Mouse (Mus musculus) myocyte (in vitro differentiated cells): Measurements from ENCODE around the gene Blvrb. TPM values are rescaled to one million over a fixed set of nuclear protein-coding genes. Genes with fewer than 3 reads are reported as not detected.

Source experiments
- H3K27me3 ChIP-seq: one replicate; pipeline ENCODE4 v1.6.1; 2011; ENCODE audit not compliant: control insufficient read depth, insufficient read depth, insufficient read length
- H3K36me3 ChIP-seq: one replicate; pipeline ENCODE4 v1.6.1; 2011; ENCODE audit not compliant: control insufficient read depth, insufficient read depth
- H3K4me2 ChIP-seq: one replicate; pipeline ENCODE4 v1.6.1; 2011; ENCODE audit warnings: low read depth, control low read depth
- H3K4me3 ChIP-seq: one replicate; pipeline ENCODE4 v1.5.1; 2011; ENCODE audit warnings: mild to moderate bottlenecking, control low read depth, moderate library complexity
- H3K79me2 ChIP-seq: one replicate; pipeline ENCODE4 v1.6.1; 2011; ENCODE audit not compliant: control insufficient read depth, insufficient read depth
- H3ac ChIP-seq: one replicate; pipeline ENCODE4 v1.6.1; 2011; ENCODE audit not compliant: control insufficient read depth, insufficient read length
- CEBPB ChIP-seq: IDR thresholded peaks from 2 replicates; pipeline ENCODE4 v1.6.1; 2011; ENCODE audit warnings: mild to moderate bottlenecking, moderate library complexity; ENCODE audit not compliant: poor library complexity, insufficient read depth, severe bottlenecking
- E2F4 ChIP-seq: IDR thresholded peaks from one replicate; pipeline ENCODE4 v1.6.1; 2011; ENCODE audit warnings: mild to moderate bottlenecking, control low read depth, moderate library complexity; ENCODE audit not compliant: insufficient read depth
- MAX ChIP-seq: IDR thresholded peaks from one replicate; pipeline ENCODE4 v1.6.1; 2011; ENCODE audit warnings: low read depth, mild to moderate bottlenecking, control low read depth
- MYOD1 ChIP-seq, 3 experiments: IDR thresholded peaks; one replicate each; pipeline ENCODE4 v1.6.1; 2011; ENCODE audit warnings: control low read depth in 2 of 3, low read depth in 2 of 3, mild to moderate bottlenecking in 2 of 3, moderate library complexity in 1 of 3; ENCODE audit not compliant: insufficient read length in 2 of 3, control insufficient read depth in 1 of 3
- MYOG ChIP-seq, 3 experiments: IDR thresholded peaks; one replicate each; pipeline ENCODE4 v1.6.1; 2011; ENCODE audit warnings: control low read depth in 2 of 3, low read depth in 2 of 3, mild to moderate bottlenecking in 2 of 3; ENCODE audit not compliant: insufficient read length in 2 of 3, control insufficient read depth in 1 of 3, insufficient read depth in 1 of 3
- POLR2A ChIP-seq: IDR thresholded peaks from one replicate; pipeline ENCODE4 v1.6.1; 2011; ENCODE audit warnings: low read depth, mild to moderate bottlenecking, control low read depth, moderate library complexity; ENCODE audit not compliant: insufficient read length
- POLR2AphosphoS2 ChIP-seq: IDR thresholded peaks from one replicate; pipeline ENCODE4 v1.6.1; 2011; ENCODE audit warnings: low read depth, control low read depth; ENCODE audit not compliant: insufficient read length
- REST ChIP-seq: IDR thresholded peaks from one replicate; pipeline ENCODE4 v1.6.1; 2011; ENCODE audit warnings: mild to moderate bottlenecking, control low read depth, moderate library complexity; ENCODE audit not compliant: insufficient read depth, insufficient read length
- SRF ChIP-seq: IDR thresholded peaks from one replicate; pipeline ENCODE4 v1.6.1; 2011; ENCODE audit warnings: low read depth; ENCODE audit not compliant: control insufficient read depth, insufficient read length
- TCF12 ChIP-seq: IDR thresholded peaks from one replicate; pipeline ENCODE4 v1.6.1; 2011; ENCODE audit warnings: mild to moderate bottlenecking, control low read depth; ENCODE audit not compliant: poor library complexity, insufficient read depth, severe bottlenecking
- TCF3 ChIP-seq: IDR thresholded peaks from one replicate; pipeline ENCODE4 v1.6.1; 2011; ENCODE audit warnings: low read depth, control low read depth; ENCODE audit not compliant: insufficient read length
- USF1 ChIP-seq: IDR thresholded peaks from one replicate; pipeline ENCODE4 v1.6.1; 2011; ENCODE audit warnings: low read depth, mild to moderate bottlenecking, control low read depth, moderate library complexity
- polyA plus RNA-seq: library from polyadenylated mRNA; unstranded; fragments of >200 nt; fragmentation: generic; extraction: Trizol; gene quantifications from one replicate; pipeline ENCODE4 v1.2.1, GENCODE M21; 2012; ENCODE audit warnings: missing spikeins

Blvrb gene
- polyA plus RNA-seq, 1 experiment: 58.4 TPM

DNA sequence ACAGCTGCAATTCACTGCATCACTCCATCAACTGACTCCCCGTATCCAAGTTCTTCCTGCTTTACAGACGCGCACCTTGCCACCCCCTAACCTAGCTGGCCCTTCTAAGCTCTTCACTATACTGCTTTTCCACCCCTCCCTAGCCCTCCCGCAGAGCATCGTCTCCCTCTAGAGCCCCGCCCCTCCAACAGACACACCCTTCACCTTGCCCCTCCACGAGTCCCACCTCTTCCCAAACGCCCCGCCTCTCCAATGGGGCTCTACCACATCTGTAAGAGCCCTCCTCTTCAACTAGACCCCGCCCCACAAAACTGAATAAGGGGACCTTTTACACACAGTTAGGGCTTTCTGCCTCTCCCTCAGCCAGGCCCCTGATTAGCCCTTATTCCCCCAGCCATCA, 14.0 kb upstream of the Blvrb start:
- H3K79me2 ChIP-seq: no peaks in the 10 kb centered on the region
- peaks cover 16% of the 10 kb centered on the region for H3K27me3 ChIP-seq
- H3K4me3 ChIP-seq: no peak overlapping the region
- no peaks in the 10 kb centered on the region for H3K36me3 ChIP-seq
- H3ac ChIP-seq: no peak overlapping the region
- no peak for TF ChIP-seq E2F4
- TF ChIP-seq CEBPB: no peak
- TF ChIP-seq POLR2A: no peak
- no peak for TF ChIP-seq TCF12
- TF ChIP-seq USF1: no peak
- TF ChIP-seq MAX: no peak
- TF ChIP-seq SRF: no peak
- no peak for TF ChIP-seq MYOD1 (IDR thresholded peaks at IDR 0.05; ENCODE audit: control insufficient read depth in 1 of 3, insufficient read length in 2 of 3, low read depth in 2 of 3)
- no peak for TF ChIP-seq MYOG (IDR thresholded peaks at IDR 0.05; ENCODE audit: control insufficient read depth in 1 of 3, insufficient read depth in 1 of 3, insufficient read length in 2 of 3, low read depth in 2 of 3)
- no peak for TF ChIP-seq REST
- TF ChIP-seq POLR2AphosphoS2: no peak
- no peak for TF ChIP-seq TCF3
- H3K4me2 ChIP-seq: no peak overlapping the region

DNA sequence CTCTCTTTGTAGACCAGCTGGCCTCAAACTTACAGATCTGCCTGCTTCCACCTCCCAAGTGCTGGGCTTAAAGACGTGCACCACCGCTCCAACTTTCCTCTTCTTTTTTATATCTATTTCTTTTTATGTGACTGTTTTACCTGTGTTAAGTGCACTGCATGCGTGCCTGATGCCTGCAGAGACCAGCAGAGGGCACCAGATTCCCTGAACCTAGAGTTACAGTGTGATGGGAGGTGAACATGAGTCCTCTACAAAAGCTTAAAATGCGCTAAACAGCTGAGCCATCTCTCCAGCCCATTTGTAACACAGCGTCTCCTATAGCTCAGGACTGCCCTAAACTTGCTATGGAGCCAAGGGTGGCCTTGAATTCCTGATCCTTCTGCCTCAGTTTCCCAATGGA, 10.2 kb upstream of the Blvrb start:
- no peak overlapping the region for H3K4me3 ChIP-seq
- H3K79me2 ChIP-seq: no peaks in the 10 kb centered on the region
- no peak overlapping the region for H3ac ChIP-seq
- H3K4me2 ChIP-seq: no peak overlapping the region
- H3K36me3 ChIP-seq: no peaks in the 10 kb centered on the region
- H3K27me3 ChIP-seq: peaks cover 16% of the 10 kb centered on the region
- TF ChIP-seq MAX (no peak), CEBPB (no peak), MYOD1 (IDR thresholded peaks at IDR 0.05; ENCODE audit: control insufficient read depth in 1 of 3, insufficient read length in 2 of 3, low read depth in 2 of 3) (no peak), TCF12 (no peak), REST (no peak), POLR2A (no peak), USF1 (no peak), E2F4 (no peak)

DNA sequence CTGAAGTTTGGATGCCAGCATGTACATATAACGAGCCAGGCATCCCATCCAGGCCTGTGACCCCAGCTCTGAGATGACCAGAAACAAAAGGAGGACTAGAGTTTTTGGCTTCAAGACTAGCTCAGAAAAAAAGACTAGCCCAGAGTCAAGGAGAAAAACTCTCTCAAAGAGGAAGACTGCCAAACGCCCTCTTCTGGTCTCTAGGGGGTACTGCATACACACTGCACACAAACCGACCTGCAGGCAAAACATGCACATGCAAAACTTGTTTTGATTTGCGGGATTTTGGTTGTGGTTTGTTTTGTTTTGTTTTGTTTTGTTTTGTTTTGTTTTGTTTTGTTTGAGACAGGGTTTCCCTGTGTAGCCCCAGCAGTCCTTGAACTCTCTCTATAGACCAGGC, 7.8 kb upstream of the Blvrb start:
- Histone ChIP-seq H3K4me2 (no peak overlapping the region), H3K4me3 (no peak overlapping the region), H3K79me2 (no peaks in the 10 kb centered on the region), H3ac (no peak overlapping the region), H3K27me3 (peaks cover 2% of the 10 kb centered on the region), H3K36me3 (no peaks in the 10 kb centered on the region)
- TF ChIP-seq MAX: no peak
- no peak for TF ChIP-seq REST
- TF ChIP-seq USF1: no peak
- no peak for TF ChIP-seq E2F4
- no peak for TF ChIP-seq SRF
- no peak for TF ChIP-seq TCF3
- no peak for TF ChIP-seq MYOD1 (IDR thresholded peaks at IDR 0.05; ENCODE audit: control insufficient read depth in 1 of 3, insufficient read length in 2 of 3, low read depth in 2 of 3)
- TF ChIP-seq TCF12: no peak
- TF ChIP-seq CEBPB: no peak
- TF ChIP-seq MYOG (IDR thresholded peaks at IDR 0.05; ENCODE audit: control insufficient read depth in 1 of 3, insufficient read depth in 1 of 3, insufficient read length in 2 of 3, low read depth in 2 of 3): no peak
- TF ChIP-seq POLR2AphosphoS2: no peak
- no peak for TF ChIP-seq POLR2A

GRCm38 (mm10) chr7:27446051-27446450, 1.7 kb upstream of the Blvrb start:
- Histone ChIP-seq H3ac (no peak overlapping the region), H3K27me3 (peaks cover 8% of the 10 kb centered on the region), H3K36me3 (no peaks in the 10 kb centered on the region), H3K79me2 (no peaks in the 10 kb centered on the region), H3K4me2 (no peak overlapping the region), H3K4me3 (no peak overlapping the region)
- no peak for TF ChIP-seq POLR2AphosphoS2

DNA sequence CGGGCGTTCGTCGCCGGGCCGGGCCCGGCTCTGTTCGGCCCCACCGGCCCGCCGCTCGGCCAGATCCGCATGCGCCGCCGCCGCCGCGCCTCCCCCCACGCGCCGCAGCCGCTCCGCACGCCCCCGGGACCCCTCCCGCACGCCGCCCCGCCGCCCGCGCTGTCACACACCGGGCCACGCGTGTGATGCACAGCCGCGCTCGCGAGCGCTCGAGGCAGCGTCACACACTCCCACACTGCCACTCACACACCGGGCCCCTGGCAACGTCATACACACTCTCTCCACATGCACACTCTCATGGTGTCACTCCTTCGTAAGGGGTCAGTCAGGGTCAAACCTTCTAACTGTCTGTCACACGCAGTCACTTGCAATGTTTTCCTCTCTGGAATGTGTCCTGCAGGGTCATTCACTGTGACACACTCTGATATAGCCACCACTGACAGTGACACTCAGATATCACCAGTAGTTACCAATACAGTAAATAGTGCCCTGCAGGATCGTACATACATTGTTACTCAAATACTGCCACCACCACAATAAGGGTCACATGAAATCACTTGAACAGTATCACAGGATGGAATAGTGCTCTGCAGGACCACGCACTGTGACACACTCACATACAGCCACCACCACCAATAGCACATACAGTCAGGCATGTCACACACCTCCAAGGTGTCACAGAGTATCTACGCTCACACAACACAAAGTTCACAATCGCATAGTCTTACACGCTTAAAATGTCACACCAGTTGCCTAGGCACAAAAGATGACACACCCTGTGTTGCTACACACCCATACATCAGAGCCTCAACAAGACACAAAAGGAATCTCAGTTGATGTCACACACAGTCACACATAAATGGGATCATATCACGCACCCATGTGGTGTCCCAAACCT, 1.0 kb upstream of the Blvrb start:
- H3K27me3 ChIP-seq: peaks cover 8% of the 10 kb centered on the region
- no peak for TF ChIP-seq USF1
- no peak for TF ChIP-seq CEBPB
- TF ChIP-seq MAX: no peak
- no peak for TF ChIP-seq E2F4
- TF ChIP-seq MYOD1 (IDR thresholded peaks at IDR 0.05; ENCODE audit: control insufficient read depth in 1 of 3, insufficient read length in 2 of 3, low read depth in 2 of 3): no peak
- no peak for TF ChIP-seq POLR2AphosphoS2
- no peak for TF ChIP-seq SRF
- H3K4me2 ChIP-seq: peak overlapping the region; percentile 91
- H3K79me2 ChIP-seq: no peaks in the 10 kb centered on the region
- H3K36me3 ChIP-seq: no peaks in the 10 kb centered on the region
- H3ac ChIP-seq: no peak overlapping the region
- H3K4me3 ChIP-seq: peak overlapping the region; percentile 28
